Mouse (Mus musculus) ES-Bruce4 (cell line): ENCODE results near the gene Slc48a1.

Experiments used
- CTCF ChIP-seq: IDR thresholded peaks from one replicate; pipeline ENCODE4 v1.8.1; 2011; ENCODE audit warnings: low read depth, low read length
- EP300 ChIP-seq: IDR thresholded peaks from 2 replicates; pipeline ENCODE4 v1.6.1; 2011; ENCODE audit warnings: low read depth, low read length; ENCODE audit not compliant: insufficient read depth
- POLR2A ChIP-seq: IDR thresholded peaks from one replicate; pipeline ENCODE4 v1.8.1; 2011; ENCODE audit warnings: low read length; ENCODE audit not compliant: insufficient read depth

- TF ChIP-seq POLR2A (no peak), CTCF (no peak), EP300 (no peak)
Observed at GRCm38 (mm10) chr15:97798134-97798533, 19.8 kb downstream of the Slc48a1 start.
